Mouse (Mus musculus) telencephalon, adult 2 months (tissue): Measurements from ENCODE around the gene Mrpl38.
"Not testable (repeated sequence)": the region's sequence is repeated elsewhere in the genome, so short reads cannot be mapped to it uniquely, and the experiment has no call there.

Experiments
- DNase-seq: peaks from one replicate; pipeline ENCODE4 v3.0.0-alpha.2; 2011; ENCODE audit warnings: low read depth, low spot score

The Mrpl38 gene

GRCm38 (mm10) chr11:116145481-116146293 lies 7.0 kb upstream of the Mrpl38 start:
- DNase-seq, result no peak

DNA sequence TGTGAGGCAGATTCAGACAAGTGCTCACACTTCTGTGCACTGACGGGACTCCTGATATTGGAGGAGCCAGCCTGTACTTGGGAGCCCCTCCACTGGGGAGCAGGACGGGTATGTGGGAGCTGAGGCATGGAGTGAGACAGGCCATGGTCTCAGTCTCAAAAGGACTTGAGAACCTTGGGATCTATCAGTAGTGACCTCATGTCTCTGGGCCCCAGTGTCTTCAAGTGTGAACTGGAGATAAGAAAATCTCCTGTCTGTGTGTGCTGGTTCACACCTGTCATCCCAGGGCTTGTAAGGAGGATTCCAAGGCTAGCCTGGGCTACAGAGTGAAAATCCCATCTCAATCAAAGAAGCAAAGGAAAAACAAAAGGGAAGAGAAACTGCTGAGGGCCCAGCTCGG lies 4.8 kb upstream of the Mrpl38 start:
- no peak for DNase-seq

- DNase-seq, result no peak
These were observed 3.7 kb upstream of the Mrpl38 start for GRCm38 (mm10) chr11:116142211-116142991.

- DNase-seq, result no peak
These were observed 586 bp downstream of the Mrpl38 start for GRCm38 (mm10) chr11:116138096-116138467.

GRCm38 (mm10) chr11:116134171-116134570 lies 4.5 kb downstream of the Mrpl38 start:
- DNase-seq, result no peak

DNA sequence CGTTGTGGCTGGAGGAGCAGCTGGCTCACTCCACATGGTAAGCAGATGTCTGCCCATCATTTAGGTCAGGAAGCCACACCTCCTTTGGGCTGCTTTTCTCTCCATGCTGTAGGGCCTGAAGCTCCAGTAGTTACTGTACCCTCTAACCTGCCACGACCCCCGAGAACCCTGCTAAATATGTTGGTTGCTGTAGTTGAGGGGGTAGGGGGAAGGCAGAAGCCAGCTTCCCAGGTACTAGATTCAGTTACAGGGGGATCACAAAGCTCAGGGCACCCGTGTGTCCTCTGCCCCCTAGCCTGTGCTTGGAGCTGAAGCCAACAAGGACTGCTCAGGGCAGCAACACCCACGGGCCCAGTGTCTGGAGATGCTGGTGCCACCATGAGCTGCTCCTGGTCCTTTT lies 5.2 kb downstream of the Mrpl38 start:
- no peak for DNase-seq

DNA sequence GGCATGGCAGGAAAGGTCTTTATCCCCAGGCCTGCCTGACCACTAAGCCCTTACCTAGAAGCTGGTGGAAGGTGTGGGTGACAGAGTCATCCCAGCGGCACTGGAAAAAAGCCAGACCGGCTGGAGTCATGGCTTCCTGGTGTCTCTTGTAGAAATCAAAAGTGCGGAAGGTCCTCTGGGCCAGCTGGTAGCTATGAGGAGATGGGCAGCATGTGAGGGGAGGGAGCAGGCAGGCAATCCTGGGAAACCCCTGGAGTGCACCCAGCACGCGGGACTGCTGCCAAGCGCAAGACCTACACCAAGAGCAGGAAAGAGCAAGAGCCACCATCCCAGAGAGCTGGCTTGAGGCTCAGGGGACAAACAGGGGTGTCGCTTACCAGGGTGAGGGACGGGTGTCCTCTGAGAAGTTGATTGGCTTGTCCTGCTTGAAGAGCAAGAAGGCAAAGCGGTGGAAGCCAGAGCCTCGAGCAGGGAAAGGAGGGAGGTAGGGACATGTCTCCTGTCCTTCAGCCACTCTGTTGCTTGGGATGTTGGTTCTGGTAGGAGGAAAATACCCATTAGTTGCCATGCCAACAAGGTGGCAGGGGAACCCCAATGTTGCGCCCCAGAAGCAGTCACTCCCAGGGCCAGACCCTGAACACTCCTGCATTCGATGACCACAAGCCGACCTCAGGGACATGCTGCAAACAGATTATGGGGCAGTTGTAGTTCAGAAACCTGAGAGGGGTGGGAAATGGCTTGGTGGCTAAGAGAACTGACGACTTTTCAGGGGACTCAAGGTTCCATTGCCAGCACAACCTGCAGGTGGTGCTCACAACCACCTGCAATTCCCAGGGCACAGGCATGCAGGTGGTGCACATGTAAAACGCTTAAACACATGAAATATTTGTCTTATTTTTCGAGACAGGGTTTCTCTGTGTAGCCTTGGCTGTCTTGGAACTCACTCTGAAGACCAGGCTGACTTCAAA lies 6.0 kb downstream of the Mrpl38 start:
- no peak for DNase-seq

GRCm38 (mm10) chr11:116131349-116132170 lies 7.1 kb downstream of the Mrpl38 start:
- no peak for DNase-seq

GRCm38 (mm10) chr11:116130488-116131205 lies 8.0 kb downstream of the Mrpl38 start, which contains the start of gene Trim65:
Gene Trim65, minus strand, starts transcription at chr11:116131128.
- peak; percentile 77 for DNase-seq

GRCm38 (mm10) chr11:116129993-116130487 lies 8.6 kb downstream of the Mrpl38 start:
- no peak for DNase-seq

- DNase-seq, result no peak
These were observed 9.4 kb downstream of the Mrpl38 start for GRCm38 (mm10) chr11:116129091-116129790.

DNA sequence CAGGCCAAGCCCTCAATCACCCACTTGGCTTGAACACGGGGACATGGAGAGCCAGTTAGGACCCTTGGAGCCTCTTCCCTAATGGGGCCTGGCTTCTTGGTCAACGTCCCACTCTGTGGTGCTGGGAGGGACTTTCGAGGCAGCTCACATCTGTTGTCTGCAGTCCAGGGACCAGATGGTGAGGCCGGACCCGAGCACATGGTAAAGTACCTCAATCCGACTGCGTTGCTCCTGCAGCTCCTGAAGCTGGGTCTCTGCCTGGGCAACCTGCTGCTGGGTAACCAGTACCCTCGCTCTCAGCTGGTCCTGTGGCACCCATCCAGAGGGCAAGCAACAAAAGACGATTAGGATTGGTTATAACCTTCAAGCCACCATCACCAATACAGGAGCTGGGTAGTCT lies 10.7 kb downstream of the Mrpl38 start:
- no peak for DNase-seq

DNA sequence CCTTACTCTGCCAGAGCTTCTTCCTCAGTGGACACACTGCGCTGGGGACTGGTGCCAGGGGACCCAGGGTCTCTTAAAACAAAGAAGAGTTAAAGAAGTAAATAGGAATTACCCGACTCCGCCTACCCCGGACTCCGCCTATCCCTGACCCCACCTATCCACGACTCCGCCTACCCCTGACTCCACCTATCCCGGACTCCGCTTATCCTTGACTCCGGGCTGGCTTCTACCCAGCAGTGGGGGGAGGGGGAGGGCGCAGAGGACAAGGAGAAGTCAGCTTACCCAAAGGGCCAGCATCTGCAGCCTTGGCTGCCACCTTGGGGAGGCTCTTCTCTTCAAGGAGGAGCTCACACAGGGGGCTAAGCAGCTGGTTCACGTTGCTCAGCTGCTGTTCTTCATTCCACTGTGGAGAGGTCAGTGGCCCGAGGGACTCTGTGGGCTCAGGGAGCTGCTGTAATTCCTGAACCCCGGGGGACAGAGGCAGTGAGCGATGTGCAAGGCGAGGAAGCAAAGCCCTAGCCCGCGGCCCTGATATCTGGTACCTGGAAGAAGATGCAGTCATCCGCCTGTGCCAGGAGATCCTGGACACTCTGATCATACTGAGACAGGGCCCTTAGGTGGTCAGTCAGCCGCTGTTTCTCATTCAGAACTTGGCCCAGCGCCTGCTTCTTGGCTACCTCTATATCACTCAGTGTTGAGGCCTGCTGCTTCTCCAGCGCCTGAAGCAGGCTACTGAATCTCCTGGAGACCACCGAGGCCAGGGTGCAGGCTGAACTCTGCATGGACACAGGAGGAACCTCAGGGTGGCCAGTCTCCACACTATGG lies 11.3 kb downstream of the Mrpl38 start, which contains the start of gene Trim47:
Trim47 (minus strand) TSS at position 55 of the 825 bp plus-strand sequence.
- DNase-seq, result no peak

DNA sequence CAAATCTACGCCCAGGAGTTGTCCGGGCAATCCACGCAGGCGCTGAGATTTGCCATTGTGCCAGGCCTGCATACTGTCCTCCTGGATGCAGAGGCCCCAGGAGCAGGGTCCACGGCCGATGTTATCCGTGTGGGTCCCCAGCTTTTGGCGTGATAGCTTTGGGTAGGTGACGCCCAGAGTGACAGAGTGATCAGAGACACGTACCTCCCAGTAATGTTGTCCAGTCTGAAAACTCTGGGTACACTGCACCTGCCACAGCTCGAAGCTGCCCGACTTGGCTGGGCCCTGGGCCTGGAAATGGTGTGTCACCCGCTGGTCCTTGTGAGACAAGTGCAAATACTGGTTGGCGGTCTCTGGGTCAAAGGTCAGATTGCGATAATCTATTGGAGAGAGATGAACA lies 12.4 kb downstream of the Mrpl38 start:
- DNase-seq, result no peak

GRCm38 (mm10) chr11:116121731-116122245 lies 16.9 kb downstream of the Mrpl38 start:
- DNase-seq, result not testable (repeated sequence)

DNA sequence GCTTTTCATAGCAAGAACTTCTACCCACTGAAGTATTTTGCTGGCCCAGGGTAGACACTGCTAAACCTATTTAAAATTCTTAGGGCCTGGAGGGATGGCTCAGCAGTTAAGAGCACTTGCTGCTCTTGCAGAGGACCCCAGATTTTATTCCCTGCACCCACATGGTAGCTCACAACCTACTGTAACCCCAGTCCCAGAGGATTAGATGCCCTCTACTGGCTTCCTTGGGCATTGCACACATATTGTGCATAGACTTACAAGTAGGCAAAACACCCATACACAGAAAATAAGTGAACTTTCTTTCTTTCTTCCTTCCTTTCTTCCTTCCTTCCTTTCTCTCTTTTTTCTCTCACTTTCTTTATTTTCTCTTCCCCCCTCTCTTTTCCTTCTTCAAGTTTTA lies 20.8 kb downstream of the Mrpl38 start:
- DNase-seq, result no peak

GRCm38 (mm10) chr11:116117241-116117640 lies 21.4 kb downstream of the Mrpl38 start:
- no peak for DNase-seq

- DNase-seq, result no peak
These were observed 27.0 kb downstream of the Mrpl38 start for GRCm38 (mm10) chr11:116111611-116112203.
